Mouse (Mus musculus): ENCODE data around the gene Prkch. TPM values are rescaled to one million over a fixed set of nuclear protein-coding genes. Genes with fewer than 3 reads are reported as not detected.

Prkch gene
- total RNA-seq, 2 experiments from 2014 or later, result 5.0 to 6.5 TPM

GRCm38 (mm10) chr12:73810903-73811302, 226.3 kb downstream of the Prkch start:
- DNase-seq, result no peak
- intact Hi-C loops (cut with DNase I), result loop anchor here (5.0 kb wide), 1 partner anchor 96 kb away; no protein-coding TSS in a partner anchor

DNA sequence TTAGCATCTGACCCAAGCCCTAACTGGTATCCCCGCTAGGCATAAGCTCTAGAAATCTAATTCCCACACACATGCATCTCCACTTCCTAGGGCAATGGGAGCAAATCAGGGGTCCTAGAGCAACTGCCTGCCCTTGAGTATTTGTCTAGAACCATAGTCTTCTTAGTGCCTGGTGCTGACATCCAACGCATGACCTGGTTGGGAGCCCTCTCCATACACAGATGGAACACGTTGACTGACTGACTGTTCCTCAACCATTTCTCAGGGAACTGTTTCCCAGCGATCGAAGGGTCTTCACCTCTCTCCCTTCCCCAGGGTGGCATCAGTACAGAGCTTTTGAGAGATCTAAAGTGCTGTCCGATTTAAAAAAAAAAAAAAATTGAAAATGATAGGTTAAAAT, 227.6 kb downstream of the Prkch start:
- no peak for DNase-seq
- intact Hi-C loops (cut with DNase I), result loop anchor here (5.0 kb wide), 1 partner anchor 95 kb away; no protein-coding TSS in a partner anchor

GRCm38 (mm10) chr12:73813016-73813900, 228.7 kb downstream of the Prkch start:
- no peak for DNase-seq
- intact Hi-C loops (cut with DNase I), result loop anchor here (5.0 kb wide), 1 partner anchor 94 kb away; no protein-coding TSS in a partner anchor

DNA sequence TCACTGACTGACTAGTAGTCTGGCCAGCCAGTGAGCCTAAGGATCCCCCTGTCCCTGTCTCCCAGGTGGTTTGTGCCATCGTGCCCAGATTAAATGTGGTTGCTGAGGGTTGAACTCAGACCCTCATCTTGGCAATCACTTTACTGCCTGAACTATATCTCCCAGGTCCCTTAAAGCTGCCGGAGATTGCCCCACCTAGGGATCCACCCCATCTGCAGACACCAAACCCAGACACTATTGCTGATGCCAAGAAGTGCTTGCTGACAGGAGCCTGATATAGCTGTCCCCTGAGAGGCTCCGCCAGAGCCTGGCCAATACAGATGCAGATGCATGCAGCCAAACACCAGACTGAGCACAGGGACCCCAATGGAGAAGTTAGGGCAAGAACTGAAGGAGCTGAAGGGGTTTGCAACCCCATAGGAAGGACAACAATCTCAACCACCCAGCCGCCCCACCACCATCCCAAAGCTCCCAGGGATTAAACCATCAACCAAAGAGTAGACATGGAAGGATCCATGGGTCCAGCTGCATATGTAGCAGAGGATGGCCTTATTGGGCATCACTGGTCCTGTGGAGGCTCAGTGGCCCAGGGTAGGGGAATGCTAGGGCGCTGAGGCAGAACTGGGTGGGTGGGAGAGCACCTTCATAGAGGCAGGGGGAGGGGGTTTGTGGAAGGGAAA, 229.6 kb downstream of the Prkch start:
- no peak for DNase-seq
- intact Hi-C loops (cut with DNase I), result loop anchor here (5.0 kb wide), 1 partner anchor 93 kb away; no protein-coding TSS in a partner anchor

GRCm38 (mm10) chr12:73814897-73815296, 230.3 kb downstream of the Prkch start:
- DNase-seq, result no peak
- intact Hi-C loops (cut with DNase I), result loop anchor here (5.0 kb wide), 1 partner anchor 92 kb away; no protein-coding TSS in a partner anchor

DNA sequence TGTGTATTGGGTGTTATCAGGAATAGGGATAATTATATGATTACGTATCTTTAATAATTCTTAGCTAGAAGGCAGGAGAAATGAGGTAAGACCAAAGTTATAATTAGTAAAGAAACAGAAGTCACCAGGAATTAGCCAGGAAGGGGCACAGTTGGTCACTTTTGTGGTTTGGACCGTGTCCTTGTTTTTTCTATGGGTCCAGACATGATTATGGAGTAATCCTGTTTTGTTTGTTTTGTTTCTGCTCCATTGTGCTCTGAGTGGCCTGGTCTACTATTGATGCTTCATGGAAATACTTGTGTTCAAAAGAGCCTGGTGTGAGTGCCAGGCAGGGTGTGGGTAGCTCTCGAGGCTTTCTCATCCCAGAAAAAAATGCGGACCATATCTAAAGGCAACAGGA, 230.9 kb downstream of the Prkch start:
- DNase-seq, result no peak
- intact Hi-C loops (cut with DNase I), result no loop called here

DNA sequence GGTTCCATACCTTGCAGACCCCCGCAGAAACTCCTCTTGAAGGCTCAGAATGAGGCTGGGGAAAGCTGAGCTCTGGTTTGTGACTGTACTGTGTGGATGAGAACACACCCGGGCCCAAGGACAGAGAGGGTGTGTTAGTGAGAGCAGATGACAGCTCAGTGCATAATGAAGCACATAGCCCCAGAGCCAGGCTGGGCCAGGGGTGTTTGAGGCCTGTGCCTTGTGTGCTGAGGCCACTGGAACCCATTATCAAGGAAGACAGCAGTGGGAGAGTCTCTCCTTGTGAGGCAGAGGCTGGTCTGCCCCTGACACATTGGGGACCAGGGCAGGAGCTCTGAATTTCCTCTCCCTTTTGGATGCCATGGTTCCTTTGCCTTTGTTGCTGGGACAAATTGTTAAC, 231.3 kb downstream of the Prkch start:
- intact Hi-C loops (cut with DNase I), result no loop called here
- no peak for DNase-seq

GRCm38 (mm10) chr12:73816866-73817265, 232.3 kb downstream of the Prkch start:
- no peak for DNase-seq
- intact Hi-C loops (cut with DNase I), result no loop called here

DNA sequence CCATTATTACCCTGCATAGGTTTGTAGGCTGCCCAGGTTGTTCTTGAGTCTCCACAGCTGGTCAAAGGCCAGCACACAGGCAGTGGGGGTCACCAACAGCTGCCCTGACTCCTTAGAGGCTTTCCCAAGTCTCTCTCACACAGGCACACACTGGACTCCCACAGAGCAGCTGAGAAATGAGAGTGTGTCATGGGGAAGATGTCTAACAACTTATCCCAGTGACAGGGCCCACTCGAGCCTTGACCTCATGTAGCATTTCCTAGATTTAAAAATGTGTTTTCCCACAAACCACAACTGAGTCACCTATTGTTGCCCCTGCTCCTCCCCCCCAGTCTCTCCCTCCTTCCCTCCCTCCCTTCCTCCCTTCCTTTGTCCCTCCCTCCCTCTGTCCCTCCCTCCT, 234.2 kb downstream of the Prkch start:
- intact Hi-C loops (cut with DNase I), result no loop called here
- DNase-seq, result no peak

DNA sequence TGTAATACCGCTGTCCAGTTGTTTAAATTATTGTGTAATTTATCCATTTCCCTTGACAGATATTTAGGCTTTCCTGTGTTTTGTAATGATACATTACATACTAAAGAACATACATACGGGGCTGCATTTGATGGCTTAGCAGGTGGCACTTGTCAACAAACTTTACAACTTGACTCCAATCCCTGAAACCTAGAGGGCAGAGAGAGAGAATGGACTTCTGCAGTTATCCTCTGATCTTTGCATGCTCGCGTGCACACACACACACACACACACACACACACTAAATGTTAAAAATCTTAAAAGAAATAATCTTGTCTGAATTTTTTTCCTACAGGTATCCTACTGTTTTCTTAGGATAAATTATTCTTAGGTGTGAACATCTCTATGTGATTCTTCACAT, 236.6 kb downstream of the Prkch start:
- intact Hi-C loops (cut with DNase I), result no loop called here
- no peak for DNase-seq

- intact Hi-C loops (cut with DNase I), result no loop called here
- no peak for DNase-seq
Measured at GRCm38 (mm10) chr12:73822331-73822730, 237.7 kb downstream of the Prkch start.

GRCm38 (mm10) chr12:73824828-73825227, 240.2 kb downstream of the Prkch start:
- intact Hi-C loops (cut with DNase I), result no loop called here
- no peak for DNase-seq

Other genes with a start within 250 kb of the Prkch start
- gene Tmem30b, start 38.4 kb upstream of the Prkch start, total RNA-seq (2021), result under 1 TPM; 0.26 to 0.35 TPM

Data from gastrocnemius, postnatal 36 days (tissue).